Mouse (Mus musculus): ENCODE measurements around the gene Gm42715. TPM values are rescaled to one million over a fixed set of nuclear protein-coding genes. Genes with fewer than 3 reads are reported as not detected.

Gene Gm42715
- polyA plus RNA-seq, 1 experiment from 2014 or later, result 14.1 TPM

Small RNA genes lying within 50 kb of the gene (microRNA-seq; reads per million reads assigned to microRNA genes)
- gene Gm47278 (not detected), gene Mir7060 (1.7 reads per million, percentile 2 among the genes with 10 or more reads in this experiment)

Other genes starting within 250 kb of the Gm42715 start
- 59.4 and 59.7 TPM in 2 replicates for gene Sephs2, start 245.5 kb upstream of the Gm42715 start, polyA plus RNA-seq (2015; fragmentation: Nextera tagmentation; extraction: Ambion mirVana)
- gene Itgal, start 223.3 kb upstream of the Gm42715 start, polyA plus RNA-seq (2015; fragmentation: Nextera tagmentation; extraction: Ambion mirVana), result 0.25 and 0.31 TPM in 2 replicates
- gene Zfp768, start 174.0 kb upstream of the Gm42715 start, polyA plus RNA-seq (2015; fragmentation: Nextera tagmentation; extraction: Ambion mirVana), result 16.3 and 17.7 TPM in 2 replicates
- 10.1 and 10.5 TPM in 2 replicates for gene Zfp747, start 143.5 kb upstream of the Gm42715 start, polyA plus RNA-seq (2015; fragmentation: Nextera tagmentation; extraction: Ambion mirVana)
- 4.6 and 5.4 TPM in 2 replicates for gene 9130019O22Rik, start 132.4 kb upstream of the Gm42715 start, polyA plus RNA-seq (2015; fragmentation: Nextera tagmentation; extraction: Ambion mirVana)
- gene E430018J23Rik, start 126.0 kb upstream of the Gm42715 start, polyA plus RNA-seq (2015; fragmentation: Nextera tagmentation; extraction: Ambion mirVana), result 4.9 and 6.3 TPM in 2 replicates
- gene Zfp764, start 112.8 kb upstream of the Gm42715 start, polyA plus RNA-seq (2015; fragmentation: Nextera tagmentation; extraction: Ambion mirVana), result 4.9 and 5.3 TPM in 2 replicates
- gene Zfp688, start 97.5 kb upstream of the Gm42715 start, polyA plus RNA-seq (2015; fragmentation: Nextera tagmentation; extraction: Ambion mirVana), result 27.7 and 28.1 TPM in 2 replicates
- gene Zfp689, start 70.4 kb upstream of the Gm42715 start, polyA plus RNA-seq (2015; fragmentation: Nextera tagmentation; extraction: Ambion mirVana), result 16.5 and 17.6 TPM in 2 replicates
- 32.9 and 36.0 TPM in 2 replicates for gene Prr14, start 60.0 kb upstream of the Gm42715 start, polyA plus RNA-seq (2015; fragmentation: Nextera tagmentation; extraction: Ambion mirVana)
- gene Fbrs, start 40.4 kb upstream of the Gm42715 start, polyA plus RNA-seq (2015; fragmentation: Nextera tagmentation; extraction: Ambion mirVana), result 9.1 and 12.5 TPM in 2 replicates
- 38.4 and 49.5 TPM in 2 replicates for gene Srcap, start 7.6 kb upstream of the Gm42715 start, polyA plus RNA-seq (2015; fragmentation: Nextera tagmentation; extraction: Ambion mirVana)
- 8.5 and 9.4 TPM in 2 replicates for gene Tmem265, start 41.8 kb downstream of the Gm42715 start, polyA plus RNA-seq (2015; fragmentation: Nextera tagmentation; extraction: Ambion mirVana)
- 59.4 and 62.5 TPM in 2 replicates for gene Phkg2, start 53.8 kb downstream of the Gm42715 start, polyA plus RNA-seq (2015; fragmentation: Nextera tagmentation; extraction: Ambion mirVana)
- gene Ccdc189, start 69.0 kb downstream of the Gm42715 start, polyA plus RNA-seq (2015; fragmentation: Nextera tagmentation; extraction: Ambion mirVana), result 10.2 and 11.9 TPM in 2 replicates
- gene Rnf40, start 69.2 kb downstream of the Gm42715 start, polyA plus RNA-seq (2015; fragmentation: Nextera tagmentation; extraction: Ambion mirVana), result 50.3 and 56.7 TPM in 2 replicates
- gene Zfp629, start 96.2 kb downstream of the Gm42715 start, polyA plus RNA-seq (2015; fragmentation: Nextera tagmentation; extraction: Ambion mirVana), result 18.3 and 22.4 TPM in 2 replicates
- gene Bcl7c, start 189.3 kb downstream of the Gm42715 start, polyA plus RNA-seq (2015; fragmentation: Nextera tagmentation; extraction: Ambion mirVana), result 41.7 and 43.2 TPM in 2 replicates
- 3.2 and 3.3 TPM in 2 replicates for gene Ctf1, start 193.2 kb downstream of the Gm42715 start, polyA plus RNA-seq (2015; fragmentation: Nextera tagmentation; extraction: Ambion mirVana)
- 0.10 TPM in 1 of 2 replicates, not detected in the other for gene Ctf2, start 212.6 kb downstream of the Gm42715 start, polyA plus RNA-seq (2015; fragmentation: Nextera tagmentation; extraction: Ambion mirVana)
- gene Fbxl19, start 225.0 kb downstream of the Gm42715 start, polyA plus RNA-seq (2015; fragmentation: Nextera tagmentation; extraction: Ambion mirVana), result 7.4 and 8.0 TPM in 2 replicates